ENCODE assay signal across 16 mouse cellular contexts in genomic region chr5:97016842-97017577, GRCm38 (mm10). TPM values are rescaled to one million over a fixed set of nuclear protein-coding genes. Genes with fewer than 3 reads are reported as not detected.
DNase-seq lines count a peak whose midpoint lies in the region; ATAC-seq and TF ChIP-seq lines count a peak whose summit lies in the region.
"Had no signal": no experiment of that assay in that cellular context is flagged by ENCODE, and none has a peak within 500 bp of the region (broad histone marks: within the 10 kb centered on the region; RNA-seq: fewer than 3 reads in every experiment).

No protein-coding gene starts in this region.

- no peak for TF ChIP-seq CTCF in liver, postnatal 0 days (IDR thresholded peaks at IDR 0.05; ENCODE audit: low read depth)

- no peak for TF ChIP-seq EP300 in liver, postnatal 0 days (IDR thresholded peaks at IDR 0.05; ENCODE audit: low read depth)

- H3K27ac ChIP-seq in forebrain, embryonic 15.5 days (replicated peaks): peak overlapping the region; percentile 48
- H3K27ac ChIP-seq in liver, postnatal 0 days (ENCODE audit: low read depth): peak overlapping the region; percentile 29; the same call in 1 of the 2 replicates
- H3K27ac ChIP-seq: heart, adult 2 months; stomach, postnatal 0 days had no signal

- H3K4me1 ChIP-seq in forebrain, embryonic 15.5 days: peaks cover 27% of the 10 kb centered on the region
- peaks cover 24% of the 10 kb centered on the region for H3K4me1 ChIP-seq in liver, postnatal 0 days (ENCODE audit: insufficient read depth)

- H3K4me2 ChIP-seq in forebrain, embryonic 15.5 days (replicated peaks): no peak overlapping the region
- H3K4me2 ChIP-seq in liver, postnatal 0 days (ENCODE audit: low read depth, low read length): no peak overlapping the region

- H3K9me3 ChIP-seq in forebrain, embryonic 15.5 days: no peaks in the 10 kb centered on the region
- H3K9me3 ChIP-seq in liver, postnatal 0 days (ENCODE audit: low read length): no peaks in the 10 kb centered on the region

- no peak for ATAC-seq in forebrain, embryonic 15.5 days (replicated peaks)
- ATAC-seq in liver, postnatal 0 days: no peak

- H3K9ac ChIP-seq in forebrain, embryonic 15.5 days (replicated peaks): no peak overlapping the region
- H3K9ac ChIP-seq in liver, postnatal 0 days (replicated peaks): no peak overlapping the region

- H3K4me3 ChIP-seq in forebrain, embryonic 15.5 days: no peak overlapping the region
- H3K4me3 ChIP-seq in liver, postnatal 0 days (ENCODE audit: low read depth, low read length): no peak overlapping the region
- H3K4me3 ChIP-seq: heart, adult 2 months had no signal

- DNase-seq in cerebellum, postnatal 10 days: peak; percentile 62 to 73
- DNase-seq in cerebellum, postnatal 4 days (ENCODE audit: low spot score in 2 of 2): no peak
- peak; percentile 11 to 41 for DNase-seq in layer of hippocampus, postnatal 14 days (ENCODE audit: low spot score in 2 of 2)
- DNase-seq in layer of hippocampus, postnatal 36 days: no peak
- no peak for DNase-seq in liver, postnatal 0 days
- no peak for DNase-seq in gastrocnemius, adult 8-10 months (ENCODE audit: low spot score in 2 of 2)
- DNase-seq in thymus, postnatal 4 days: no peak
- DNase-seq: adrenal gland, postnatal 36 days; cerebellum, adult 11 months; heart, adult 2 months; heart, postnatal 10 days; kidney, adult 2 months; lung, adult 18-20 months; spleen, adult 18-20 months had no signal

- no peaks in the 10 kb centered on the region for H3K36me3 ChIP-seq in forebrain, embryonic 15.5 days
- no peaks in the 10 kb centered on the region for H3K36me3 ChIP-seq in liver, postnatal 0 days (replicated peaks; ENCODE audit: insufficient read depth, low read length)

- WGBS in forebrain, embryonic 15.5 days: 64% methylated on average over 9 of the region's 9 CpGs
- WGBS in liver, postnatal 0 days (ENCODE audit: insufficient replicate concordance): 71% methylated on average over 9 of the region's 9 CpGs

- no peaks in the 10 kb centered on the region for H3K27me3 ChIP-seq in forebrain, embryonic 15.5 days
- no peaks in the 10 kb centered on the region for H3K27me3 ChIP-seq in liver, postnatal 0 days (ENCODE audit: insufficient read depth, low read length)

RNA-seq across cellular contexts. Expression of gene Bmp2k, which starts 19.5 kb away (rescaled TPM):
- 10 to 100 TPM; 13.7 to 14.3 TPM for total RNA-seq in layer of hippocampus, postnatal 14 days (2021)
- 10 to 100 TPM; 13.1 to 13.7 TPM for total RNA-seq in layer of hippocampus, postnatal 36 days (2021)
- polyA plus RNA-seq in forebrain, embryonic 15.5 days (2015; fragmentation: Nextera tagmentation; extraction: Ambion mirVana): 8.4 TPM in 2 replicates
- polyA plus RNA-seq in liver, postnatal 0 days (2015; fragmentation: Nextera tagmentation; extraction: Ambion mirVana): 13.6 and 15.2 TPM in 2 replicates
- 10 to 100 TPM; 11.8 to 14.4 (median 13.5) TPM for total RNA-seq in gastrocnemius, adult 8-10 months (2022)

Comparison
In these comparisons a context has a peak if more than half of its experiments do, and no peak if none do; other contexts are left out.
1. DNase-seq: peak in cerebellum, postnatal 10 days (2 of 2) and layer of hippocampus, postnatal 14 days (2 of 2); none in cerebellum, postnatal 4 days (0 of 2), layer of hippocampus, postnatal 36 days (0 of 2), liver, postnatal 0 days (single experiment), gastrocnemius, adult 8-10 months (0 of 2) and thymus, postnatal 4 days (single experiment).